Mouse (Mus musculus): Measurements from ENCODE around the gene Hunk. TPM values are rescaled to one million over a fixed set of nuclear protein-coding genes. Genes with fewer than 3 reads are reported as not detected.

The Hunk gene
- total and polyA plus RNA-seq, 3 experiments: 0.44 to 0.59 (median 0.53) TPM

- DNase-seq: no peak
- intact Hi-C loops (cut with DNase I): no loop called here
- H3K27ac ChIP-seq: no peak overlapping the region
- H3K27me3 ChIP-seq (ENCODE audit: control insufficient read depth, insufficient read depth, low read length): no peaks in the 10 kb centered on the region
- WGBS: 51% methylated on average over 12 of the region's 12 CpGs
- H3K4me1 ChIP-seq (ENCODE audit: control insufficient read depth, insufficient read depth, low read length): no peaks in the 10 kb centered on the region
- no peak overlapping the region for H3K9ac ChIP-seq (ENCODE audit: low read depth, low read length)
- H3K4me3 ChIP-seq: no peak overlapping the region
- H3K36me3 ChIP-seq (ENCODE audit: control insufficient read depth, insufficient read depth, low read length): no peaks in the 10 kb centered on the region
- TF ChIP-seq POLR2A (IDR thresholded peaks at IDR 0.05; ENCODE audit: insufficient read depth, low read depth, low read length) (no peak), EP300 (IDR thresholded peaks at IDR 0.05; ENCODE audit: insufficient read depth, low read depth, low read length) (no peak), CTCF (IDR thresholded peaks at IDR 0.05) (no peak)
- H3K79me2 ChIP-seq (replicated peaks; ENCODE audit: control insufficient read depth, insufficient read depth, low read length): no peaks in the 10 kb centered on the region
Measured at GRCm38 (mm10) chr16:90418661-90419060, 32.8 kb downstream of the Hunk start.

GRCm38 (mm10) chr16:90421145-90421544 is 35.3 kb downstream of the Hunk start:
- Histone ChIP-seq H3K4me1 (ENCODE audit: control insufficient read depth, insufficient read depth, low read length) (no peaks in the 10 kb centered on the region), H3K27me3 (ENCODE audit: control insufficient read depth, insufficient read depth, low read length) (no peaks in the 10 kb centered on the region), H3K27ac (no peak overlapping the region), H3K4me3 (no peak overlapping the region), H3K36me3 (ENCODE audit: control insufficient read depth, insufficient read depth, low read length) (no peaks in the 10 kb centered on the region), H3K9ac (ENCODE audit: low read depth, low read length) (no peak overlapping the region), H3K79me2 (replicated peaks; ENCODE audit: control insufficient read depth, insufficient read depth, low read length) (no peaks in the 10 kb centered on the region)
- no peak for DNase-seq
- intact Hi-C loops (cut with DNase I): no loop called here
- WGBS: 73% methylated on average over 7 of the region's 7 CpGs
- no peak for TF ChIP-seq POLR2A (IDR thresholded peaks at IDR 0.05; ENCODE audit: insufficient read depth, low read depth, low read length)

- Histone ChIP-seq H3K27me3 (ENCODE audit: control insufficient read depth, insufficient read depth, low read length) (no peaks in the 10 kb centered on the region), H3K79me2 (replicated peaks; ENCODE audit: control insufficient read depth, insufficient read depth, low read length) (no peaks in the 10 kb centered on the region), H3K9ac (ENCODE audit: low read depth, low read length) (no peak overlapping the region), H3K36me3 (ENCODE audit: control insufficient read depth, insufficient read depth, low read length) (no peaks in the 10 kb centered on the region), H3K4me1 (ENCODE audit: control insufficient read depth, insufficient read depth, low read length) (no peaks in the 10 kb centered on the region), H3K4me3 (no peak overlapping the region), H3K27ac (no peak overlapping the region)
- intact Hi-C loops (cut with DNase I): no loop called here
- WGBS: 76% methylated on average over 8 of the region's 8 CpGs
- TF ChIP-seq POLR2A (IDR thresholded peaks at IDR 0.05; ENCODE audit: insufficient read depth, low read depth, low read length): no peak
- TF ChIP-seq CTCF (IDR thresholded peaks at IDR 0.05): no peak
- TF ChIP-seq EP300 (IDR thresholded peaks at IDR 0.05; ENCODE audit: insufficient read depth, low read depth, low read length): no peak
- no peak for DNase-seq
Measured at GRCm38 (mm10) chr16:90421551-90421950, 35.7 kb downstream of the Hunk start.

- DNase-seq: peak; percentile 8 to 27
- Histone ChIP-seq H3K79me2 (replicated peaks; ENCODE audit: control insufficient read depth, insufficient read depth, low read length) (no peaks in the 10 kb centered on the region), H3K9ac (ENCODE audit: low read depth, low read length) (no peak overlapping the region), H3K4me1 (ENCODE audit: control insufficient read depth, insufficient read depth, low read length) (no peaks in the 10 kb centered on the region), H3K27me3 (ENCODE audit: control insufficient read depth, insufficient read depth, low read length) (no peaks in the 10 kb centered on the region), H3K4me3 (no peak overlapping the region), H3K27ac (no peak overlapping the region), H3K36me3 (ENCODE audit: control insufficient read depth, insufficient read depth, low read length) (no peaks in the 10 kb centered on the region)
- TF ChIP-seq CTCF (IDR thresholded peaks at IDR 0.05): no peak
- 42% methylated on average over 11 of the region's 11 CpGs for WGBS
- intact Hi-C loops (cut with DNase I): no loop called here
Measured at GRCm38 (mm10) chr16:90422108-90422529, 36.3 kb downstream of the Hunk start.

- no peak for DNase-seq
- Histone ChIP-seq H3K36me3 (ENCODE audit: control insufficient read depth, insufficient read depth, low read length) (no peaks in the 10 kb centered on the region), H3K4me3 (no peak overlapping the region), H3K27me3 (ENCODE audit: control insufficient read depth, insufficient read depth, low read length) (no peaks in the 10 kb centered on the region), H3K9ac (ENCODE audit: low read depth, low read length) (no peak overlapping the region), H3K79me2 (replicated peaks; ENCODE audit: control insufficient read depth, insufficient read depth, low read length) (no peaks in the 10 kb centered on the region), H3K27ac (no peak overlapping the region), H3K4me1 (ENCODE audit: control insufficient read depth, insufficient read depth, low read length) (no peaks in the 10 kb centered on the region)
- no peak for TF ChIP-seq POLR2A (IDR thresholded peaks at IDR 0.05; ENCODE audit: insufficient read depth, low read depth, low read length)
- TF ChIP-seq EP300 (IDR thresholded peaks at IDR 0.05; ENCODE audit: insufficient read depth, low read depth, low read length): no peak
- TF ChIP-seq CTCF (IDR thresholded peaks at IDR 0.05): no peak
- intact Hi-C loops (cut with DNase I): no loop called here
- WGBS: 47% methylated on average over 3 of the region's 3 CpGs
Measured at GRCm38 (mm10) chr16:90423898-90424297, 38.1 kb downstream of the Hunk start.

GRCm38 (mm10) chr16:90424391-90424790 is 38.6 kb downstream of the Hunk start:
- H3K36me3 ChIP-seq (ENCODE audit: control insufficient read depth, insufficient read depth, low read length): no peaks in the 10 kb centered on the region
- H3K27ac ChIP-seq: no peak overlapping the region
- 39% methylated on average over 9 of the region's 9 CpGs for WGBS
- no peaks in the 10 kb centered on the region for H3K27me3 ChIP-seq (ENCODE audit: control insufficient read depth, insufficient read depth, low read length)
- H3K9ac ChIP-seq (ENCODE audit: low read depth, low read length): no peak overlapping the region
- no peak for DNase-seq
- no peaks in the 10 kb centered on the region for H3K4me1 ChIP-seq (ENCODE audit: control insufficient read depth, insufficient read depth, low read length)
- no peak for TF ChIP-seq CTCF (IDR thresholded peaks at IDR 0.05)
- no peak for TF ChIP-seq POLR2A (IDR thresholded peaks at IDR 0.05; ENCODE audit: insufficient read depth, low read depth, low read length)
- no peak for TF ChIP-seq EP300 (IDR thresholded peaks at IDR 0.05; ENCODE audit: insufficient read depth, low read depth, low read length)
- H3K4me3 ChIP-seq: no peak overlapping the region
- intact Hi-C loops (cut with DNase I): no loop called here
- no peaks in the 10 kb centered on the region for H3K79me2 ChIP-seq (replicated peaks; ENCODE audit: control insufficient read depth, insufficient read depth, low read length)
